Mouse (Mus musculus): ENCODE measurements around the gene Dna2.
A peak's percentile ranks its signal among the peaks of the same experiment; 100 is the strongest.
"Not testable (repeated sequence)": the region's sequence is repeated elsewhere in the genome, so short reads cannot be mapped to it uniquely, and the experiment has no call there.

Dna2 gene

GRCm38 (mm10) chr10:62946738-62947471, at the start of gene Dna2:
Gene Dna2, plus strand, starts transcription at chr10:62947026.
- peak; percentile 94 for DNase-seq (ENCODE audit: low read depth, low spot score)

GRCm38 (mm10) chr10:62897437-62897836, 49.4 kb upstream of the Dna2 start:
- DNase-seq (ENCODE audit: low read depth, low spot score) = peak; percentile 52

GRCm38 (mm10) chr10:62898061-62898460, 48.8 kb upstream of the Dna2 start:
- peak; percentile 81 for DNase-seq (ENCODE audit: low read depth, low spot score)

- peak; percentile 73 for DNase-seq (ENCODE audit: low read depth, low spot score)
Observed at GRCm38 (mm10) chr10:62900144-62900543, 46.7 kb upstream of the Dna2 start.

- DNase-seq (ENCODE audit: low read depth, low spot score) = no peak
Observed at GRCm38 (mm10) chr10:62901826-62902225, 45.0 kb upstream of the Dna2 start.

- DNase-seq (ENCODE audit: low read depth, low spot score) = peak; percentile 72
Observed at GRCm38 (mm10) chr10:62902829-62903228, 44.0 kb upstream of the Dna2 start.

- DNase-seq (ENCODE audit: low read depth, low spot score) = peak; percentile 55
Observed at GRCm38 (mm10) chr10:62906336-62906735, 40.5 kb upstream of the Dna2 start.

- DNase-seq (ENCODE audit: low read depth, low spot score) = not testable (repeated sequence)
Observed at GRCm38 (mm10) chr10:62908896-62909295, 37.9 kb upstream of the Dna2 start, which contains the start of gene Tet1. Gene Tet1, minus strand, starts transcription at chr10:62908996.

GRCm38 (mm10) chr10:62911120-62911519, 35.7 kb upstream of the Dna2 start:
- no peak for DNase-seq (ENCODE audit: low read depth, low spot score)

- no peak for DNase-seq (ENCODE audit: low read depth, low spot score)
Observed at GRCm38 (mm10) chr10:62918985-62919384, 27.8 kb upstream of the Dna2 start.

GRCm38 (mm10) chr10:62919925-62920765, 26.7 kb upstream of the Dna2 start, which contains the start of gene Slc25a16:
Gene Slc25a16, plus strand, starts transcription at chr10:62920633.
- DNase-seq (ENCODE audit: low read depth, low spot score) = peak; percentile 97

GRCm38 (mm10) chr10:62920766-62921156, 26.1 kb upstream of the Dna2 start:
- DNase-seq (ENCODE audit: low read depth, low spot score) = no peak

- DNase-seq (ENCODE audit: low read depth, low spot score) = no peak
Observed at GRCm38 (mm10) chr10:62924096-62924635, 22.7 kb upstream of the Dna2 start.

GRCm38 (mm10) chr10:62932381-62932780, 14.4 kb upstream of the Dna2 start:
- DNase-seq (ENCODE audit: low read depth, low spot score) = peak; percentile 49

GRCm38 (mm10) chr10:62944975-62945580, 1.7 kb upstream of the Dna2 start:
- DNase-seq (ENCODE audit: low read depth, low spot score) = no peak

- no peak for DNase-seq (ENCODE audit: low read depth, low spot score)
Observed at GRCm38 (mm10) chr10:62948551-62948950, 1.7 kb downstream of the Dna2 start.

- DNase-seq (ENCODE audit: low read depth, low spot score) = no peak
Observed at GRCm38 (mm10) chr10:62963956-62964355, 17.1 kb downstream of the Dna2 start.

- DNase-seq (ENCODE audit: low read depth, low spot score) = no peak
Observed at GRCm38 (mm10) chr10:62965796-62966195, 19.0 kb downstream of the Dna2 start.

GRCm38 (mm10) chr10:62966291-62966690, 19.5 kb downstream of the Dna2 start:
- no peak for DNase-seq (ENCODE audit: low read depth, low spot score)

GRCm38 (mm10) chr10:62971821-62972220, 25.0 kb downstream of the Dna2 start:
- DNase-seq (ENCODE audit: low read depth, low spot score) = no peak

- no peak for DNase-seq (ENCODE audit: low read depth, low spot score)
Observed at GRCm38 (mm10) chr10:62979667-62980038, 32.8 kb downstream of the Dna2 start.
